Mouse (Mus musculus): ENCODE measurements around the gene Ptprm. TPM values are rescaled to one million over a fixed set of nuclear protein-coding genes. Genes with fewer than 3 reads are reported as not detected.

The Ptprm gene
- polyA plus RNA-seq, 1 experiment from 2014 or later, result 12.6 TPM

- Histone ChIP-seq H3K9ac (replicated peaks) (no peak overlapping the region), H3K4me2 (no peak overlapping the region), H3K4me3 (replicated peaks) (no peak overlapping the region), H3K9me3 (no peaks in the 10 kb centered on the region), H3K36me3 (no peaks in the 10 kb centered on the region), H3K27ac (0 out of 2 replicates have a peak overlapping the region, but pooled peaks have one; percentile 62), H3K4me1 (replicated peaks) (peaks cover 43% of the 10 kb centered on the region), H3K27me3 (no peaks in the 10 kb centered on the region)
- no peak for ATAC-seq (ENCODE audit: insufficient number of reproducible peaks, insufficient read depth, low FRiP score, low TSS enrichment, low read depth)
- 42% methylated on average over 8 of the region's 8 CpGs for WGBS
These were observed 144.4 kb downstream of the Ptprm start for GRCm38 (mm10) chr17:67209676-67210344.

DNA sequence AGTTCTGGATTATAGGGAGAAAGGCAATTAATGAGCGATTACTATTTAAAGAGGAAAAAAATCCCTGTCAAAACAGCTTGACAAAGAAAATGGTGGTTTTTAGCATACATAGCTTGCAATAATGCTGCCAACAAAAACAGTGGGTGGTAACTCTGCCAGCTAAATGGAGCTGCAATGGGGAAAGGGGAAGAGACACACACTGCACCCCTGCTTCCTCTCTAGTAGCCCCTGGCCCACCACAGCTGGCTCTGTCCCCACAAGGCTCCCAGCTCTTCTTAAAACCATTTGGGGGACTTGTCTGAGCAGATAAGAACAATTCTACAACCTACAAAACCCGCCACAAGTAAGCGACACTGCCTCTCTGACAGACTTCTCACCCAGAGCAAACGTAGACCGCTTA is 145.7 kb downstream of the Ptprm start:
- no peak overlapping the region for H3K4me3 ChIP-seq (replicated peaks)
- H3K36me3 ChIP-seq, result no peaks in the 10 kb centered on the region
- no peak overlapping the region for H3K4me2 ChIP-seq
- no peak for ATAC-seq (ENCODE audit: insufficient number of reproducible peaks, insufficient read depth, low FRiP score, low TSS enrichment, low read depth)
- H3K4me1 ChIP-seq (replicated peaks), result peaks cover 36% of the 10 kb centered on the region
- no peaks in the 10 kb centered on the region for H3K9me3 ChIP-seq
- H3K9ac ChIP-seq (replicated peaks), result no peak overlapping the region
- no peaks in the 10 kb centered on the region for H3K27me3 ChIP-seq
- H3K27ac ChIP-seq, result no peak overlapping the region
- 66% methylated on average over 5 of the region's 5 CpGs for WGBS

DNA sequence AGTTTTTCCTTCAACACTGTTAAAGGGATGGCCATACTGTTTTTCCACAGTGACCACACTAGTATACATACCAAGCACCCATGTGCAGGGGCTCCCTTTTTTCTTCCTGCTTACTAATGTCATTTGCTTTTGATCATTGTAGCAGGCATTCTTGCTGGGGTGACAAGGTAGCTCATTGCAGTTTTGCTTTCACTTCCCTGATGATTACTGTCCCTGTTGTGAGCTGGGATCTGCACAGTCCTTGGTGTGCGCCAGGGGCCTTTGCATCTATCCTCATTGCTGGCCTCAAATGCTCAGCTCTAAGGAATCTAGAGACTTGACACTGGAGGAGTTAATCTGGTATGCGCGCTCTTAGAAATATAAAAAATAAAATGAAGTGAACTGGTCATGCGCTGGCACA is 147.3 kb downstream of the Ptprm start:
- no peak for ATAC-seq (ENCODE audit: insufficient number of reproducible peaks, insufficient read depth, low FRiP score, low TSS enrichment, low read depth)
- 94% methylated on average over 4 of the region's 4 CpGs for WGBS
- Histone ChIP-seq H3K27me3 (no peaks in the 10 kb centered on the region), H3K9ac (replicated peaks) (no peak overlapping the region), H3K4me2 (no peak overlapping the region), H3K4me3 (replicated peaks) (no peak overlapping the region), H3K27ac (no peak overlapping the region), H3K4me1 (replicated peaks) (peaks cover 27% of the 10 kb centered on the region), H3K36me3 (no peaks in the 10 kb centered on the region), H3K9me3 (no peaks in the 10 kb centered on the region)

- ATAC-seq (ENCODE audit: insufficient number of reproducible peaks, insufficient read depth, low FRiP score, low TSS enrichment, low read depth), result no peak
- no peaks in the 10 kb centered on the region for H3K36me3 ChIP-seq
- 31% methylated on average over 7 of the region's 7 CpGs for WGBS
- H3K4me2 ChIP-seq, result no peak overlapping the region
- no peaks in the 10 kb centered on the region for H3K9me3 ChIP-seq
- no peak overlapping the region for H3K4me3 ChIP-seq (replicated peaks)
- H3K27ac ChIP-seq, result no peak overlapping the region
- peaks cover 19% of the 10 kb centered on the region for H3K4me1 ChIP-seq (replicated peaks)
- no peak overlapping the region for H3K9ac ChIP-seq (replicated peaks)
- no peaks in the 10 kb centered on the region for H3K27me3 ChIP-seq
These were observed 153.1 kb downstream of the Ptprm start for GRCm38 (mm10) chr17:67201151-67201550.

DNA sequence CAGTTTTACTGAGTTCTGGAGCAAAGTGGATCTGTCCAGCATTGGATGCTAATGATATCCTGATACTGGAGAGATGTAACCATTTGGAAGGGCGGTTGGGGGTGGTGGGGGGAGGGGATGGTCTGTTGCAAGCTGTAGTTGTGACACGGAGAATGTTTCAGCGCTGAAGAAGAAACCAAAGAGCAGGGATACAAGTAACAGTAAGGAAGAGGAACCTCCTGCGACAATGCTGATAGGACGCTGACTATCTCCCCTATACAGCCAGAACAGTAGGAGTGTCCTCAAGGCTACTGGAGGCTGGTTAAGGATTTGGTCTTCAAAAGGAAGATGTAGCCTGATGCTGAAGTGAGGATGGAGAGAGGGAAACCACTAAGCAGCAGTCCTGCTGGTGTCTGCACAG is 160.5 kb downstream of the Ptprm start:
- Histone ChIP-seq H3K4me2 (no peak overlapping the region), H3K4me3 (replicated peaks) (no peak overlapping the region), H3K27ac (no peak overlapping the region), H3K9me3 (no peaks in the 10 kb centered on the region), H3K4me1 (replicated peaks) (peaks cover 17% of the 10 kb centered on the region), H3K9ac (replicated peaks) (no peak overlapping the region), H3K36me3 (no peaks in the 10 kb centered on the region), H3K27me3 (peaks cover 5% of the 10 kb centered on the region)
- no peak for ATAC-seq (ENCODE audit: insufficient number of reproducible peaks, insufficient read depth, low FRiP score, low TSS enrichment, low read depth)
- WGBS, result 69% methylated on average over 5 of the region's 5 CpGs

- ATAC-seq (ENCODE audit: insufficient number of reproducible peaks, insufficient read depth, low FRiP score, low TSS enrichment, low read depth), result no peak
- H3K27ac ChIP-seq, result no peak overlapping the region
- H3K9me3 ChIP-seq, result no peaks in the 10 kb centered on the region
- WGBS, result 87% methylated on average over 2 of the region's 2 CpGs
- H3K27me3 ChIP-seq, result peaks cover 5% of the 10 kb centered on the region
- no peaks in the 10 kb centered on the region for H3K36me3 ChIP-seq
- no peak overlapping the region for H3K9ac ChIP-seq (replicated peaks)
- H3K4me3 ChIP-seq (replicated peaks), result no peak overlapping the region
- peaks cover 3% of the 10 kb centered on the region for H3K4me1 ChIP-seq (replicated peaks)
- no peak overlapping the region for H3K4me2 ChIP-seq
These were observed 165.7 kb downstream of the Ptprm start for GRCm38 (mm10) chr17:67188514-67188913.

DNA sequence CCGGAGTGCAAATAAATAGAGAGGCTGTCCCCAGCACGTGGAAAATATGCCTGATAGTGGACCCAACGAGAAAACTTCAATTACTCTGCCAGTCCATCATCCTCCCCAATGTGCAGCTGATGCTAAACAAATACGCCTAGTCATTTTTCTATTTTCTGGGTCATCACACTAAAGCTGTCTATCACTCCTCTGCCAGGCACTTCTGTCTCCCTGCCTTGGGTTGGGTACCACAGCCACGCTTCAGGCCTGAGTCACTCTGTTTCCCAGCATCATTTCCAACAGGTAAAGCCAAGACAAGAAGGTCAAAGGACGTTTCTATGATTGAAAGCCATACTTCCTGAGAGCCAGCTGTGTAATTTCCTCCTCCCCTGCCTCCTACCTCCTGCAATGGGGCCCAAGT is 167.4 kb downstream of the Ptprm start:
- Histone ChIP-seq H3K27ac (no peak overlapping the region), H3K9ac (replicated peaks) (no peak overlapping the region), H3K4me2 (no peak overlapping the region), H3K4me3 (replicated peaks) (no peak overlapping the region), H3K9me3 (no peaks in the 10 kb centered on the region), H3K36me3 (no peaks in the 10 kb centered on the region), H3K4me1 (replicated peaks) (no peaks in the 10 kb centered on the region), H3K27me3 (no peaks in the 10 kb centered on the region)
- no peak for ATAC-seq (ENCODE audit: insufficient number of reproducible peaks, insufficient read depth, low FRiP score, low TSS enrichment, low read depth)
- WGBS, result 67% methylated on average over 6 of the region's 6 CpGs

DNA sequence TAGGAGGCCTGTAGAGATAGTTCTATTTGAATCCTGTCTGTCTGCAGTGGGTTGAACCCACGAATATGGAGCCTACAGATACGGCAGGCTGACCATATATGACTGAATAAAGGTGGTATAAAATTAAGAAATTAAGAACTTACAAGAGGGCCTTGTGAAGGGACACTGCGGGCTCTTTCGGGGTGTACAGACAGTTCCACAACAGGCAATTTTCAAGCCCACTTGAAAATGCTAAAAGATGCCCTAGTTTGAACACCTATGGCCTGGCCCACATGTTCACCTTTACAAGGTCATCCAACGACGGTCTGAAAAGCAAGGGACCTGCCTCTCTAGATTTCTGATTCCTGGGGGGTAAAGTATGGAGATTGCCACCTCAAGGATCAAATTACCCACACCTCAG is 168.3 kb downstream of the Ptprm start:
- 83% methylated on average over 6 of the region's 6 CpGs for WGBS
- H3K27ac ChIP-seq, result no peak overlapping the region
- H3K9ac ChIP-seq (replicated peaks), result no peak overlapping the region
- no peaks in the 10 kb centered on the region for H3K36me3 ChIP-seq
- H3K4me1 ChIP-seq (replicated peaks), result no peaks in the 10 kb centered on the region
- no peaks in the 10 kb centered on the region for H3K9me3 ChIP-seq
- no peak for ATAC-seq (ENCODE audit: insufficient number of reproducible peaks, insufficient read depth, low FRiP score, low TSS enrichment, low read depth)
- no peak overlapping the region for H3K4me2 ChIP-seq
- no peak overlapping the region for H3K4me3 ChIP-seq (replicated peaks)
- no peaks in the 10 kb centered on the region for H3K27me3 ChIP-seq

DNA sequence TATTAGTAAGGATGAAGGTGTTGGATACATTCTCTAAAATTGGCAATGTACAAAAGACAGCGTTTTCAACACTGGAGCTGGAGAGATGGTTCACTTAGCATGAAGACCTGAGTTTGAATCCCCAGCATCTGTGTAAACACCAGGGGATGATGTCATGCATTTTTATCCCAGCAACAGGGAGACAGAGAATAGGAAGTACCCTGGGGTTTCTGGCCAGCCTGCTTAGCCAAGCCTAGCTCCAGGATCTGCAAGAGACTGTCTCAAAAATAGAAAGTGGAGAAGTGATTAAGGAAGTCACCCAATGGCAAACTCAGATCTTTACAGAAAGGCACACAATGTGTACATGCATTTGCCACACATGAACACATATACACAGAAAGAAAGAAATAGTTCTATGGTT is 174.8 kb downstream of the Ptprm start:
- no peaks in the 10 kb centered on the region for H3K27me3 ChIP-seq
- no peak overlapping the region for H3K9ac ChIP-seq (replicated peaks)
- H3K4me3 ChIP-seq (replicated peaks), result no peak overlapping the region
- H3K4me1 ChIP-seq (replicated peaks), result no peaks in the 10 kb centered on the region
- no peak for ATAC-seq (ENCODE audit: insufficient number of reproducible peaks, insufficient read depth, low FRiP score, low TSS enrichment, low read depth)
- 93% methylated on average over 1 of the region's 1 CpGs for WGBS
- H3K36me3 ChIP-seq, result no peaks in the 10 kb centered on the region
- H3K4me2 ChIP-seq, result no peak overlapping the region
- H3K27ac ChIP-seq, result no peak overlapping the region
- H3K9me3 ChIP-seq, result no peaks in the 10 kb centered on the region

DNA sequence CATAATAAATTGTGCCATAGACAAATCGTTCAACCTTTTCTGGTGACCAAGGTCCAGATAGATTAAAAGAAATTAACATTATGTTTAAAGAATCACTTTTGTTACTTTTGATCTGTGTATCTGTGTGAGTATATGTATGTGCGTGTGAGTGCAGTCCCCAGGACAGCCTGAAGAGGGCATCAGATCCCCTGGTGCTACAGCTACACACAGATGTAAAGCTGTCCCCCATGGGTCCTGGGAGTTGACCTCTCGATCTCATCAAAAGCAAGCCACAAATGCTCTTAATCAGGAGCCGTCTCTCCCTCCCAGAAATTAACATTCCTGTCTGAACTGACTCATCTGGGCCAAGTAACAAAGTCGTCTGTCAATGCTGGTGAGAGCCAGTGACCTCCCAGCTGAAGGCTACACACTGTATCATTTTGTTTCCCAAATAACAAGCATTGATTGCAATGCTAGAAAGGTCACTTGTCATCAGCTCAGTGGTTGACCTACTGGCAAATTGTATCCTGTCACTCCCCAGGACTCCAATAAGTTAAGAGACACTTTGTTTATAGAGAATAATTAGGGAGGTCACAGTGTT is 175.5 kb downstream of the Ptprm start:
- WGBS, result 62% methylated on average over 5 of the region's 5 CpGs
- Histone ChIP-seq H3K27ac (no peak overlapping the region), H3K9me3 (no peaks in the 10 kb centered on the region), H3K36me3 (no peaks in the 10 kb centered on the region), H3K4me3 (replicated peaks) (no peak overlapping the region), H3K4me2 (no peak overlapping the region), H3K4me1 (replicated peaks) (no peaks in the 10 kb centered on the region), H3K9ac (replicated peaks) (no peak overlapping the region), H3K27me3 (no peaks in the 10 kb centered on the region)
- ATAC-seq (ENCODE audit: insufficient number of reproducible peaks, insufficient read depth, low FRiP score, low TSS enrichment, low read depth), result no peak

DNA sequence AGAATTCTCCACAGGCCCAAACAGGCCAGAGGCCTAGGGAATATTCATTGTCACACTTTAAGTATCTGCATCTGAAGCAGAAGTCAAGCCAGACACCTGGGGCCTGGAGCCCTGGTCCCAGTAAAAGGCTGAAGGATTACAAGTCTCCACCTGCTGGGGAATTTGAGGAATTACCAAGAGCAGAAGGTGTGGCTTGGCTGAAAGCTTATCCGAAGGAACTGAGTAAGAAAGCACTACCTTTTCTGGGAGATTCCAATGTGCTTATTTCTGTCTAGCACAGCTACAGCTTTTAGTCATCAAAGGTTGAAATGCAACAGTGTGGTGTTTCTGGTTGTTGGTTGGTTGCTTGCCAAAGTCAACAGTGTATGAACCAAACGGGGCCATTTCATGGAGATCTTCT is 178.4 kb downstream of the Ptprm start:
- Histone ChIP-seq H3K27ac (no peak overlapping the region), H3K9me3 (no peaks in the 10 kb centered on the region), H3K4me3 (replicated peaks) (no peak overlapping the region), H3K27me3 (no peaks in the 10 kb centered on the region), H3K4me2 (no peak overlapping the region), H3K9ac (replicated peaks) (no peak overlapping the region), H3K36me3 (no peaks in the 10 kb centered on the region), H3K4me1 (replicated peaks) (no peaks in the 10 kb centered on the region)
- ATAC-seq (ENCODE audit: insufficient number of reproducible peaks, insufficient read depth, low FRiP score, low TSS enrichment, low read depth), result no peak
- WGBS, result 50% methylated on average over 2 of the region's 2 CpGs

DNA sequence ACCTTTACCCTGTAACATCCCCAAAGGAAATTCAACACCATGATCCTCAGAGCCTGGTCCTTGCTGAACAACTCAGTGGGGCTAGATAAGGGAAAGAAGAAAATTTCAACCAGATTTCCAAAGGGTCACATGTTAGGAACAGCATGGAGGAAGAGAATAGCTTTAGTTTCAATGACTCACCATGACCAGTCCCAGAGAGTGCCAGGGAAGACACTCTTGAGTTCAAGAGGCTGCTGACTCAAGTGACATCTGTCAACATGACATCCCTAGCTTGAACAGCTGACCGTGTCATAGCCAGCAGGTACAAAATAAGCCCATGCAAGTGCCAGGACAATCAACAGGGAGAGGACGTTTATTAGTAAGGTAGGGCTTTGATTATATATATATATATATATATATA is 182.9 kb downstream of the Ptprm start:
- Histone ChIP-seq H3K27me3 (no peaks in the 10 kb centered on the region), H3K9me3 (no peaks in the 10 kb centered on the region), H3K4me2 (no peak overlapping the region), H3K36me3 (no peaks in the 10 kb centered on the region), H3K9ac (replicated peaks) (no peak overlapping the region), H3K4me3 (replicated peaks) (no peak overlapping the region), H3K4me1 (replicated peaks) (no peaks in the 10 kb centered on the region), H3K27ac (no peak overlapping the region)
- no peak for ATAC-seq (ENCODE audit: insufficient number of reproducible peaks, insufficient read depth, low FRiP score, low TSS enrichment, low read depth)
- WGBS, result 86% methylated on average over 2 of the region's 2 CpGs

All from limb, embryonic 12.5 days (tissue).